Mouse (Mus musculus): ENCODE results near the gene Lrmp. TPM values are rescaled to one million over a fixed set of nuclear protein-coding genes. Genes with fewer than 3 reads are reported as not detected.
A peak's percentile ranks its signal among the peaks of the same experiment; 100 is the strongest.

The Lrmp gene
- polyA plus RNA-seq, 1 experiment from 2014 or later = 0.58 TPM

GRCm38 (mm10) chr6:145079087-145079759 is 36.2 kb upstream of the Lrmp start:
- Histone ChIP-seq H3K9me3 (replicated peaks; ENCODE audit: control insufficient read depth, low read length) (no peaks in the 10 kb centered on the region), H3K4me2 (ENCODE audit: low read length) (no peak overlapping the region), H3K27ac (ENCODE audit: low read depth, low read length) (no peak overlapping the region), H3K4me1 (ENCODE audit: control insufficient read depth, insufficient read depth, low read length) (peaks cover 4% of the 10 kb centered on the region; the same call in 1 of the 2 replicates), H3K4me3 (ENCODE audit: low read depth, low read length) (no peak overlapping the region), H3K36me3 (ENCODE audit: control insufficient read depth, insufficient read depth, low read length) (no peaks in the 10 kb centered on the region), H3K27me3 (replicated peaks; ENCODE audit: control insufficient read depth, insufficient read depth, low read length) (no peaks in the 10 kb centered on the region), H3K9ac (ENCODE audit: low read length) (no peak overlapping the region)
- WGBS = 82% methylated on average over 8 of the region's 9 CpGs
- DNase-seq (ENCODE audit: low spot score) (no peak), ATAC-seq (no peak)

- Histone ChIP-seq H3K36me3 (ENCODE audit: control insufficient read depth, insufficient read depth, low read length) (no peaks in the 10 kb centered on the region), H3K9ac (ENCODE audit: low read length) (no peak overlapping the region), H3K4me2 (ENCODE audit: low read length) (no peak overlapping the region), H3K4me3 (ENCODE audit: low read depth, low read length) (no peak overlapping the region), H3K27ac (ENCODE audit: low read depth, low read length) (no peak overlapping the region), H3K9me3 (replicated peaks; ENCODE audit: control insufficient read depth, low read length) (no peaks in the 10 kb centered on the region), H3K27me3 (replicated peaks; ENCODE audit: control insufficient read depth, insufficient read depth, low read length) (no peaks in the 10 kb centered on the region), H3K4me1 (ENCODE audit: control insufficient read depth, insufficient read depth, low read length) (no peaks in the 10 kb centered on the region)
- 73% methylated on average over 4 of the region's 4 CpGs for WGBS
- ATAC-seq (no peak), DNase-seq (ENCODE audit: low spot score) (no peak)
Observed at GRCm38 (mm10) chr6:145081721-145082120, 33.7 kb upstream of the Lrmp start.

- ATAC-seq (no peak), DNase-seq (ENCODE audit: low spot score) (no peak)
- H3K9ac ChIP-seq (ENCODE audit: low read length) = no peak overlapping the region
- no peaks in the 10 kb centered on the region for H3K9me3 ChIP-seq (replicated peaks; ENCODE audit: control insufficient read depth, low read length)
- H3K4me3 ChIP-seq (ENCODE audit: low read depth, low read length) = no peak overlapping the region
- H3K4me1 ChIP-seq (ENCODE audit: control insufficient read depth, insufficient read depth, low read length) = no peaks in the 10 kb centered on the region
- H3K36me3 ChIP-seq (ENCODE audit: control insufficient read depth, insufficient read depth, low read length) = no peaks in the 10 kb centered on the region
- H3K27ac ChIP-seq (ENCODE audit: low read depth, low read length) = no peak overlapping the region
- no peak overlapping the region for H3K4me2 ChIP-seq (ENCODE audit: low read length)
- no peaks in the 10 kb centered on the region for H3K27me3 ChIP-seq (replicated peaks; ENCODE audit: control insufficient read depth, insufficient read depth, low read length)
- WGBS = 86% methylated on average over 8 of the region's 8 CpGs
Observed at GRCm38 (mm10) chr6:145084343-145085117, 30.9 kb upstream of the Lrmp start.

GRCm38 (mm10) chr6:145088451-145089113 is 26.9 kb upstream of the Lrmp start:
- Histone ChIP-seq H3K9ac (ENCODE audit: low read length) (no peak overlapping the region), H3K9me3 (replicated peaks; ENCODE audit: control insufficient read depth, low read length) (no peaks in the 10 kb centered on the region), H3K27ac (ENCODE audit: low read depth, low read length) (no peak overlapping the region), H3K27me3 (replicated peaks; ENCODE audit: control insufficient read depth, insufficient read depth, low read length) (no peaks in the 10 kb centered on the region), H3K4me3 (ENCODE audit: low read depth, low read length) (no peak overlapping the region), H3K36me3 (ENCODE audit: control insufficient read depth, insufficient read depth, low read length) (no peaks in the 10 kb centered on the region), H3K4me1 (ENCODE audit: control insufficient read depth, insufficient read depth, low read length) (no peaks in the 10 kb centered on the region), H3K4me2 (ENCODE audit: low read length) (no peak overlapping the region)
- peak; percentile 59 for DNase-seq (ENCODE audit: low spot score)
- 49% methylated on average over 4 of the region's 4 CpGs for WGBS
- no peak for ATAC-seq

GRCm38 (mm10) chr6:145089373-145089772 is 26.1 kb upstream of the Lrmp start:
- Histone ChIP-seq H3K4me1 (ENCODE audit: control insufficient read depth, insufficient read depth, low read length) (no peaks in the 10 kb centered on the region), H3K4me3 (ENCODE audit: low read depth, low read length) (no peak overlapping the region), H3K27me3 (replicated peaks; ENCODE audit: control insufficient read depth, insufficient read depth, low read length) (no peaks in the 10 kb centered on the region), H3K4me2 (ENCODE audit: low read length) (no peak overlapping the region), H3K36me3 (ENCODE audit: control insufficient read depth, insufficient read depth, low read length) (no peaks in the 10 kb centered on the region), H3K9ac (ENCODE audit: low read length) (no peak overlapping the region), H3K9me3 (replicated peaks; ENCODE audit: control insufficient read depth, low read length) (no peaks in the 10 kb centered on the region), H3K27ac (ENCODE audit: low read depth, low read length) (no peak overlapping the region)
- ATAC-seq (no peak), DNase-seq (ENCODE audit: low spot score) (no peak)
- WGBS = 79% methylated on average over 4 of the region's 4 CpGs

GRCm38 (mm10) chr6:145090201-145090863 is 25.1 kb upstream of the Lrmp start:
- ATAC-seq (no peak), DNase-seq (ENCODE audit: low spot score) (no peak)
- no peak overlapping the region for H3K9ac ChIP-seq (ENCODE audit: low read length)
- H3K4me3 ChIP-seq (ENCODE audit: low read depth, low read length) = no peak overlapping the region
- WGBS = 74% methylated on average over 6 of the region's 6 CpGs
- H3K36me3 ChIP-seq (ENCODE audit: control insufficient read depth, insufficient read depth, low read length) = no peaks in the 10 kb centered on the region
- no peaks in the 10 kb centered on the region for H3K9me3 ChIP-seq (replicated peaks; ENCODE audit: control insufficient read depth, low read length)
- H3K4me2 ChIP-seq (ENCODE audit: low read length) = no peak overlapping the region
- H3K4me1 ChIP-seq (ENCODE audit: control insufficient read depth, insufficient read depth, low read length) = no peaks in the 10 kb centered on the region
- H3K27ac ChIP-seq (ENCODE audit: low read depth, low read length) = no peak overlapping the region
- H3K27me3 ChIP-seq (replicated peaks; ENCODE audit: control insufficient read depth, insufficient read depth, low read length) = no peaks in the 10 kb centered on the region

GRCm38 (mm10) chr6:145090928-145091327 is 24.5 kb upstream of the Lrmp start:
- no peaks in the 10 kb centered on the region for H3K36me3 ChIP-seq (ENCODE audit: control insufficient read depth, insufficient read depth, low read length)
- no peak overlapping the region for H3K4me3 ChIP-seq (ENCODE audit: low read depth, low read length)
- no peak for DNase-seq (ENCODE audit: low spot score)
- H3K27ac ChIP-seq (ENCODE audit: low read depth, low read length) = no peak overlapping the region
- H3K9ac ChIP-seq (ENCODE audit: low read length) = no peak overlapping the region
- H3K4me1 ChIP-seq (ENCODE audit: control insufficient read depth, insufficient read depth, low read length) = no peaks in the 10 kb centered on the region
- WGBS = 68% methylated on average over 5 of the region's 5 CpGs
- no peaks in the 10 kb centered on the region for H3K27me3 ChIP-seq (replicated peaks; ENCODE audit: control insufficient read depth, insufficient read depth, low read length)
- no peaks in the 10 kb centered on the region for H3K9me3 ChIP-seq (replicated peaks; ENCODE audit: control insufficient read depth, low read length)
- H3K4me2 ChIP-seq (ENCODE audit: low read length) = no peak overlapping the region
- ATAC-seq = no peak

GRCm38 (mm10) chr6:145091998-145092397 is 23.5 kb upstream of the Lrmp start:
- Histone ChIP-seq H3K9ac (ENCODE audit: low read length) (no peak overlapping the region), H3K27me3 (replicated peaks; ENCODE audit: control insufficient read depth, insufficient read depth, low read length) (no peaks in the 10 kb centered on the region), H3K4me3 (ENCODE audit: low read depth, low read length) (no peak overlapping the region), H3K4me1 (ENCODE audit: control insufficient read depth, insufficient read depth, low read length) (no peaks in the 10 kb centered on the region), H3K9me3 (replicated peaks; ENCODE audit: control insufficient read depth, low read length) (no peaks in the 10 kb centered on the region), H3K4me2 (ENCODE audit: low read length) (no peak overlapping the region), H3K27ac (ENCODE audit: low read depth, low read length) (no peak overlapping the region), H3K36me3 (ENCODE audit: control insufficient read depth, insufficient read depth, low read length) (no peaks in the 10 kb centered on the region)
- WGBS = 86% methylated on average over 7 of the region's 7 CpGs
- no peak for DNase-seq (ENCODE audit: low spot score)
- no peak for ATAC-seq
